Mouse (Mus musculus) neural tube, embryonic 13.5 days (tissue): ENCODE results near the gene Nod1. TPM values are rescaled to one million over a fixed set of nuclear protein-coding genes. Genes with fewer than 3 reads are reported as not detected.

Source experiments
- ATAC-seq: fragments of 200-750 bp; cut with Nextera tagmentation; 2 replicates; pipeline ENCODE4 v1.8.0; 2017; ENCODE audit warnings: low read depth, mild to moderate bottlenecking, moderate TSS enrichment, moderate library complexity
- H3K27ac ChIP-seq: fragments of 300-500 bp; sonication (generic); replicated peaks from 2 replicates; pipeline ENCODE4 v1.5.1; 2015; ENCODE audit warnings: moderate library complexity, mild to moderate bottlenecking, inconsistent platforms
- H3K27me3 ChIP-seq: fragments of 300-500 bp; sonication (generic); 2 replicates; pipeline ENCODE4 v1.6.1; 2015; ENCODE audit warnings: mild to moderate bottlenecking, inconsistent platforms
- H3K36me3 ChIP-seq: fragments of 300-500 bp; sonication (generic); 2 replicates; pipeline ENCODE4 v1.6.1; 2015; ENCODE audit warnings: mild to moderate bottlenecking, inconsistent platforms
- H3K4me1 ChIP-seq: fragments of 300-500 bp; sonication (generic); replicated peaks from 2 replicates; pipeline ENCODE4 v1.6.1; 2015; ENCODE audit warnings: inconsistent platforms
- H3K4me2 ChIP-seq: fragments of 300-500 bp; sonication (generic); 2 replicates; pipeline ENCODE4 v1.6.1; 2015; ENCODE audit warnings: inconsistent platforms, mild to moderate bottlenecking, moderate library complexity
- H3K4me3 ChIP-seq: fragments of 300-500 bp; sonication (generic); 2 replicates; pipeline ENCODE4 v1.5.1; 2015; ENCODE audit warnings: mild to moderate bottlenecking, inconsistent platforms
- H3K9ac ChIP-seq: fragments of 300-500 bp; sonication (generic); 2 replicates; pipeline ENCODE4 v1.6.1; 2015; ENCODE audit warnings: moderate library complexity, mild to moderate bottlenecking, inconsistent platforms
- H3K9me3 ChIP-seq: fragments of 300-500 bp; sonication (generic); 2 replicates; pipeline ENCODE4 v1.6.1; 2016; ENCODE audit warnings: inconsistent platforms
- WGBS: fragments of 180-500 bp; shearing (Covaris S2); methylation state at CpG from one replicate; pipeline ENCODE4 v1.1.7; 2015; 5-methylcytosine and 5-hydroxymethylcytosine counted together
- polyA plus RNA-seq: library from polyadenylated mRNA; unstranded; fragments of >200 nt; fragmentation: Nextera tagmentation; extraction: Ambion mirVana; gene quantifications from 2 replicates; pipeline ENCODE4 v1.2.1, GENCODE M21; 2015

Gene Nod1
- polyA plus RNA-seq, 1 experiment from 2014 or later = 2.7 TPM

DNA sequence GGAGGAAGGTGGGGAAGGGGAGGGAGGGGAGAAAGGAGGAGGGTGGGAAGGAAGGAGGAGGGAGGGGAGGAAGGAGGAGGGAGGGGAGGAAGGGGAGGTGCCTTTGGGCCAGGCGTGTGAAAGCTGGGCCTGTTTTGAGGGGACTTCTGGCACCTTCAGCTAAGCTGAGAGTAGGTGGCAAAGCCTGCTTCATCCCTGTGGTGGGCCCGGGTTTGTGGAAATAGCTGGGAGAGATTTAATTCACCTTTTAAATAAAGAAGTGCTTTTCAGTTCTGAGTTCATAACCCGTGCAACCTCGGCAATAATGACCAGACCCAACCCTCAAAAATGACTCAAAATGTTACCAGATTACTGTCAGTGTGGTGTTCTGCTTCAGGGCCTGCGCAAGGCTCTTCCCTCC lies 39.2 kb downstream of the Nod1 start:
- ATAC-seq = no peak
- no peaks in the 10 kb centered on the region for H3K36me3 ChIP-seq
- no peak overlapping the region for H3K9ac ChIP-seq
- no peak overlapping the region for H3K4me2 ChIP-seq
- H3K27ac ChIP-seq = no peak overlapping the region
- 84% methylated on average over 5 of the region's 5 CpGs for WGBS
- H3K9me3 ChIP-seq = no peaks in the 10 kb centered on the region
- H3K4me1 ChIP-seq = no peaks in the 10 kb centered on the region
- H3K4me3 ChIP-seq = no peak overlapping the region
- H3K27me3 ChIP-seq = no peaks in the 10 kb centered on the region

DNA sequence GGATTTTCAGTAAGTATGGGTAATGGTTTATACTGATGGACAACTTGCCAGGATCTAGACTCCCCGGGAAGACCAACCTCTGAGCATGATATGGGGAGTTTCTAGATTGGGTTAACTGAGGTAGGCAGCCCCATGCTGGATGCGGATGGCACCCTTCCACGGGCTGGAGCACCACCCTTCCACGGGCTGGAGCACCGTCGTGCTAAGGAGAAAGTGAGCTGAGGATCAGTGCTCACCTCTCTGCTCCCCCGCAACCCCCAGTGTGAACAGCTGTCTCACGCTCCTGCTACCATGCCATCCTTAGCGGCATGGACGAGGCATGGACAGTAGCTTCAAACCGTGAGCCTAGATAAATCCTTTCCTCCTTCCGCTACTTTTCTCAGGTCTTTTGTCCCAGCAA lies 39.9 kb downstream of the Nod1 start:
- Histone ChIP-seq H3K4me2 (no peak overlapping the region), H3K4me3 (no peak overlapping the region), H3K27me3 (no peaks in the 10 kb centered on the region), H3K9me3 (no peaks in the 10 kb centered on the region), H3K36me3 (no peaks in the 10 kb centered on the region), H3K9ac (no peak overlapping the region), H3K27ac (no peak overlapping the region), H3K4me1 (no peaks in the 10 kb centered on the region)
- ATAC-seq = no peak
- 92% methylated on average over 12 of the region's 12 CpGs for WGBS

GRCm38 (mm10) chr6:54931641-54932040 lies 40.8 kb downstream of the Nod1 start:
- H3K9ac ChIP-seq = no peak overlapping the region

DNA sequence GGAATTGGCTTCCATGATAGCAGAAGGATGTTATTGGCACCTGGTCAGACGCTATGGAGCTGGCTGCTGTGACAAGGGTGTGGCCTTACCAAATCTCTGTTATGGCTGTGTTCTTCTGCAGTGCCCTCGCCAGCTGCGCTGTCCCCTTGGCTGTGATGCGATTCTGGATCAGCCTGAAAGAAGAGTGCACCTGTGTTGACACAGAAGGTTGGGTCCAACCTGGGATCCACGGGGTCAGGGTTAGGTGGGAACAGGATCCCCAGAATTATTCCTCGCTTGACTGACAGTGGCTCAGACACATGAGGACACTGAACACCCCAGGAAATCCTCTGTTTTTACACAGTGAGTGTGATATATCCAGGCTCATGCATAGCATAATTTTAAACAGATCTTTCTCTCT lies 44.5 kb downstream of the Nod1 start:
- no peaks in the 10 kb centered on the region for H3K36me3 ChIP-seq
- WGBS = 96% methylated on average over 6 of the region's 6 CpGs
- H3K4me2 ChIP-seq = no peak overlapping the region
- H3K9ac ChIP-seq = no peak overlapping the region
- H3K4me1 ChIP-seq = no peaks in the 10 kb centered on the region
- H3K9me3 ChIP-seq = no peaks in the 10 kb centered on the region
- no peaks in the 10 kb centered on the region for H3K27me3 ChIP-seq
- ATAC-seq = no peak
- no peak overlapping the region for H3K4me3 ChIP-seq
- H3K27ac ChIP-seq = no peak overlapping the region

More at GRCm38 (mm10) chr6:54931641-54932040, 40.8 kb downstream of the Nod1 start:
- no peaks in the 10 kb centered on the region for H3K4me1 ChIP-seq
- no peaks in the 10 kb centered on the region for H3K27me3 ChIP-seq
- H3K4me3 ChIP-seq = no peak overlapping the region
- 96% methylated on average over 4 of the region's 4 CpGs for WGBS
- no peak overlapping the region for H3K27ac ChIP-seq
- no peak overlapping the region for H3K4me2 ChIP-seq
- H3K36me3 ChIP-seq = no peaks in the 10 kb centered on the region
- no peaks in the 10 kb centered on the region for H3K9me3 ChIP-seq
- no peak for ATAC-seq

- Histone ChIP-seq H3K9me3 (no peaks in the 10 kb centered on the region), H3K9ac (no peak overlapping the region), H3K36me3 (no peaks in the 10 kb centered on the region), H3K4me1 (no peaks in the 10 kb centered on the region), H3K27ac (no peak overlapping the region), H3K27me3 (no peaks in the 10 kb centered on the region), H3K4me2 (no peak overlapping the region), H3K4me3 (no peak overlapping the region)
- WGBS = 65% methylated on average over 2 of the region's 2 CpGs
- ATAC-seq = no peak
Measured at GRCm38 (mm10) chr6:54926899-54927298, 45.5 kb downstream of the Nod1 start.

GRCm38 (mm10) chr6:54925736-54926440 lies 46.5 kb downstream of the Nod1 start:
- ATAC-seq = no peak
- H3K27me3 ChIP-seq = no peaks in the 10 kb centered on the region
- H3K36me3 ChIP-seq = no peaks in the 10 kb centered on the region
- H3K9ac ChIP-seq = no peak overlapping the region
- no peak overlapping the region for H3K4me3 ChIP-seq
- no peaks in the 10 kb centered on the region for H3K4me1 ChIP-seq
- WGBS = 76% methylated on average over 7 of the region's 7 CpGs
- no peak overlapping the region for H3K4me2 ChIP-seq
- H3K9me3 ChIP-seq = no peaks in the 10 kb centered on the region
- no peak overlapping the region for H3K27ac ChIP-seq

GRCm38 (mm10) chr6:54924538-54924937 lies 47.9 kb downstream of the Nod1 start:
- H3K27ac ChIP-seq = no peak overlapping the region
- no peak for ATAC-seq
- H3K27me3 ChIP-seq = no peaks in the 10 kb centered on the region
- no peak overlapping the region for H3K4me2 ChIP-seq
- no peaks in the 10 kb centered on the region for H3K4me1 ChIP-seq
- 94% methylated on average over 16 of the region's 16 CpGs for WGBS
- no peaks in the 10 kb centered on the region for H3K9me3 ChIP-seq
- no peaks in the 10 kb centered on the region for H3K36me3 ChIP-seq
- no peak overlapping the region for H3K4me3 ChIP-seq
- no peak overlapping the region for H3K9ac ChIP-seq

- H3K9ac ChIP-seq = no peak overlapping the region
- H3K4me3 ChIP-seq = no peak overlapping the region
- H3K9me3 ChIP-seq = no peaks in the 10 kb centered on the region
- ATAC-seq = no peak
- H3K27ac ChIP-seq = no peak overlapping the region
- no peaks in the 10 kb centered on the region for H3K27me3 ChIP-seq
- no peak overlapping the region for H3K4me2 ChIP-seq
- no peaks in the 10 kb centered on the region for H3K36me3 ChIP-seq
- no peaks in the 10 kb centered on the region for H3K4me1 ChIP-seq
- 88% methylated on average over 5 of the region's 5 CpGs for WGBS
Measured at GRCm38 (mm10) chr6:54918521-54918920, 53.9 kb downstream of the Nod1 start.

DNA sequence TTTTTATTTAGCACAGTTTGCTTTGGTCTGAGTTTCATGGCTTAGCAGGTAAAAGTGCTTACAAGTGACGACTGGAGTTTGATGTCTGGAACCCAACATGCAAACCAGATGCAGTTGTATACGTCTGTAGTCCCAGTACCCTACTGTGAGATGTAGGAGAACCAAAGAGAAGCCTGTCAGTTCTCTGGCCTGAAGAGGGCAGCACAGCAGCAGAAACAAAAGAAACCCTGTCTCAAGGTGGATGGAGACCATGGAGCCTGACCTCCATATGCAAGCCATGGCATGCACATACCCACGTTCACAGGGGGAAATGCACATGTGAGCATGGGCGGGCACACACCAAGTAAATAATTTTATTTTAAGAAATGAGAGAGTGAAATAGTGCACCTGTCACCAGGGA lies 54.9 kb downstream of the Nod1 start:
- Histone ChIP-seq H3K4me1 (no peaks in the 10 kb centered on the region), H3K27ac (no peak overlapping the region), H3K36me3 (no peaks in the 10 kb centered on the region), H3K4me3 (no peak overlapping the region), H3K27me3 (no peaks in the 10 kb centered on the region), H3K9me3 (no peaks in the 10 kb centered on the region), H3K9ac (no peak overlapping the region), H3K4me2 (no peak overlapping the region)
- WGBS = 52% methylated on average over 4 of the region's 4 CpGs
- ATAC-seq = no peak

DNA sequence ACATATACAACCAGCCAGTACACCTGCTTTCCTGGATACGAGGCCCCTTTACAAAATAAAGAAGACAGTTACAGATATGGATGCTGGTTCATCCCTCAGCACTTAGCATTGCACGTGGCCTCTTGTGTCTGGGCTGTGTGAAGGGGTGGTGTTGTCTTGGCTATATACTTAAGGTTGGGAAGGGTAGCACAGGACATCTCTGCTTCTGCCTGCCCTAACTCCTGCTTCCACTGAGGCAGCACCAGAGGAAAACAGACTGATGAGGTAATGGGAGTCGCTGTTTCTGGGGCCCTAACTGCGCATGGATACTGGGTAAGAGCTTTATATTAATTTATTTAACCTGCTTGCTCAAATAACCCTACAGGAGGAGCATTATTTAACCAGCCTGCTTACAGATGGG lies 55.5 kb downstream of the Nod1 start:
- Histone ChIP-seq H3K27me3 (no peaks in the 10 kb centered on the region), H3K36me3 (no peaks in the 10 kb centered on the region), H3K4me2 (no peak overlapping the region), H3K9ac (no peak overlapping the region), H3K4me3 (no peak overlapping the region), H3K27ac (no peak overlapping the region), H3K4me1 (no peaks in the 10 kb centered on the region), H3K9me3 (no peaks in the 10 kb centered on the region)
- 77% methylated on average over 4 of the region's 4 CpGs for WGBS
- ATAC-seq = no peak

GRCm38 (mm10) chr6:54916163-54916562 lies 56.2 kb downstream of the Nod1 start:
- Histone ChIP-seq H3K4me1 (no peaks in the 10 kb centered on the region), H3K9me3 (no peaks in the 10 kb centered on the region), H3K27ac (no peak overlapping the region), H3K36me3 (no peaks in the 10 kb centered on the region), H3K27me3 (no peaks in the 10 kb centered on the region), H3K4me2 (no peak overlapping the region), H3K9ac (no peak overlapping the region), H3K4me3 (no peak overlapping the region)
- no peak for ATAC-seq
- 66% methylated on average over 4 of the region's 4 CpGs for WGBS

- Histone ChIP-seq H3K4me3 (no peak overlapping the region), H3K9ac (no peak overlapping the region), H3K4me2 (no peak overlapping the region), H3K27me3 (no peaks in the 10 kb centered on the region), H3K36me3 (no peaks in the 10 kb centered on the region), H3K27ac (no peak overlapping the region), H3K4me1 (no peaks in the 10 kb centered on the region), H3K9me3 (no peaks in the 10 kb centered on the region)
- WGBS = 92% methylated on average over 4 of the region's 4 CpGs
- no peak for ATAC-seq
Measured at GRCm38 (mm10) chr6:54914977-54915376, 57.4 kb downstream of the Nod1 start.
